Mouse (Mus musculus) testis, postnatal 10 days (tissue): Measurements from ENCODE around the gene Ddhd1.
A peak's percentile ranks its signal among the peaks of the same experiment; 100 is the strongest.

ENCODE experiments used
- DNase-seq: peaks from one replicate; pipeline ENCODE4 v3.0.0; 2021; ENCODE audit warnings: low spot score

Gene Ddhd1

GRCm38 (mm10) chr14:45644786-45645185 lies 13.2 kb downstream of the Ddhd1 start:
- DNase-seq = no peak

DNA sequence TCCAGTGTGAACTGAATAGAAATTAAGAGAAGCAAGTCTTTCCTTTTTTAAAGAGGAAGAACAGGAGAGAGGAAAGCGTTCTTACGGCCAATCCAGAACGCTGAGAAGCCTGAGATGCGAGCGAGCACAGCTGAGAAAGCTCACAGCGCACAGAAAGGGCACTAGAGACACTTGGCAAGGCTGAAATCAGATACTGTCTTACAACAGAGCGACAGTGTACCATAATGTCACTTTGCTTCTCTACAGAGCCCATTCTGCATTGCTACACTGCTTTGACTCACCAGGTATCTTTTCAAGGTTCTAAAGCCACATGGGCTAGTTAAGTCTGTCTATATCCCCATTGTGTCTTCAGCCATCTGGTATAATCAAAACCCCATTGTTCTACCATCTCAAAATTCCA lies 13.7 kb downstream of the Ddhd1 start:
- DNase-seq = no peak

GRCm38 (mm10) chr14:45643461-45643860 lies 14.5 kb downstream of the Ddhd1 start:
- DNase-seq = no peak

GRCm38 (mm10) chr14:45642795-45643194 lies 15.1 kb downstream of the Ddhd1 start:
- DNase-seq = no peak

DNA sequence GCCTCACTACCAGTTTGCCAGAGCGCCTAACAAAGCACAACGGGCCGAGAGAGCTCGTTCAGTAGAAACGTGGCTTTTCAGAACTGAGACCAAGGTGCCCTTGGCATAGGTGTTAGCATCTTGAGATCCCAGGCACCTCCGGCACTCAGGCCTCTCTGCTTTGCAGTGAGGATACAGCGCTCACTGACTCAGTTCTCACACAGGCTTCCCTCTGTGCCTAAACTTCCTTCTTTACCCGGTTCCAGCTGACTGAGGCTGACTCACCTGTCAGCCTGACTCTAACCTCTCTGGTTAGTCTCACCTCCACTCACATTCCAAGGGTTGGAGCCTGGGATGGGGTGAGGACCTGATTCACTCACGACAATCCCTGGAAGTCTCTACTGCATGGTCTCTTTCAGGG lies 15.7 kb downstream of the Ddhd1 start:
- no peak for DNase-seq

DNA sequence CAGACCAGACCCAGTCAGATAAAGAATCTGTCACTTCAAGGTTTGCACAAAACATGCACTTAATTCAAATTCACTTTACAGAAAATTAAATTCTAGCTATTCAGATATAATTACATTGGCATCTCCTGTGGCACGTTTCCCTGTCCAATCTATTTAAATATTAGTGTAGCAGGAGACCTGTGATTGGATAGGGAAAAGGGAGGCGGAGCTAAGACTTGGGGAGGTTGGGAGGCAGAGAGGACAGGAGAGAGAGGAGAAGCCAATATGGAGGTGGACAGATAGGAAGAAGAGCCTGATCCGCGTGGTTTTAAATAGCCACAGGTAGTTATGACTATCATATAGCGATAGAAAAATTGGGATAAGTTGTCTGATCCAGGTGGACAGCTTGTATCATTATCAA lies 19.2 kb downstream of the Ddhd1 start:
- DNase-seq = no peak

- no peak for DNase-seq
These were observed 22.4 kb downstream of the Ddhd1 start for GRCm38 (mm10) chr14:45635496-45635895.

DNA sequence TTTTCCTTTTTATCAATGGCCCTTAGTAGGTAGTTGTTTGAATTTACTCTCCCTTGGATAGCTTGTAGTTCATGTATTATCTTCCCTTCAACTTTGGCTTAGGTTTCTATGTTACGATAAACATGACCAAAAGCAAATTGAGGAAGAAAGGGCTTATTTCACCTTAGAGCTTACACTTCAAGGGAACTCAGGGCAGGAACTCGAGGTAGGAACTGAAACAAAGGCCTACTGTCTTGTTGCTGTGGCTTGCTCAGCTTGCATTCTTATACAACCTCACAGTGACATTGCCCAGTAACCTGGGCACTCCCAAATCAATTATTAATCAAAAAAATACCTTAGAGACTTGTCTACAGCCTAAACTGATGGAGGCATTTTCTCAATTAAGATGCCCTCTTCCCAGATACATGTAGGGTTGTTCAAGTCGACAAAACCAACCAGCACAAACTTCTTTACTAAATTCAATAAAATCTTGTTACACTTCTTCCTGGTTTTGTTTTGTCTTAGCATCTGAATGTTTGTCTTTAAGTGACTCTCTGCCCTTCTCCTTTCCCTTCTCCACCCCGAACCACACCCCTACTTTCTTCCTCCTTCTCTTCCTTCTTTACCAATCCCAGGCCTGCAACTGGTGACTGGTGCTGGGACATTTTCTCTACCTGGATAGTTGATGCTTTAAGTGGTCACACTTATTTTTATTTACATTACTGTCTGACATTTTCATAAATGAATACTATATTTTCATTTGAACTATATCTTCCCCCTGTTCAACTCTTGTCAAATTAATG lies 25.0 kb downstream of the Ddhd1 start:
- no peak for DNase-seq

DNA sequence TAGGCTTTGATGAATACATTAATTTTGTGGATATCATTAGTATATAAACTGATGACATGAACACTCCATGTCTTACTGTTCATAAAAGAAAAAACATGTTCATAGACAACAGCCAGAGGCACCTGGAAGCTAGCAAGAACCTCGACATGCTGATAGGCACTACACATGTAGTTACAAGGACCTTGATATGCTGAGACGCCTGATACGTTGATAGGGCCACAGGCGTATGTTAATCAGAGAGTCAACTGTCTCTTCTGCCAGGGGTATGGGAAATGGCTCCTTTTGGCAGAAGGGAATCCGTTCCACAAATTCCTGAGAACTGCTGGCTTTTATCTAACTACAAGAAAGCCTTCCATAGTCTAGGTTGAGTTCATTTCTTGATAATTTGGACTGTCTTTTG lies 27.4 kb downstream of the Ddhd1 start:
- DNase-seq = no peak

DNA sequence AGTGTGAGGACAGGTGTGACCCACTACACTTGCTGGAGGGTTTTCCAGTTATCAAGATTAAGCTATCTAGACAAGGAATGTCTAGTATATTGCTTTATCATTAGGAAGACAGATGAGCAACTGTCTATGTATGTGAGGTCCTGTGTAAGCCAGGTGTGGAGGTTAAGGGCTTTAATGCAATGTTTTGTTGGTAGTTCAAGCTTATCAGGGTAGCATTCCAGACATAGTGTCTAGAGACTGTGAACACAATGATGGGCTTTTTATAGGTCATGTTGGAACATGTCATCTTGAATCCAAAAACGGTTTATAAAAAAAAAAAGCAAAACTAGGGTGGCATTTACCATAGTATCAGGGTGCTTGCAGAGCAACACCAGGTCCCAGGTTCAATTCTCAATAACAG lies 28.0 kb downstream of the Ddhd1 start:
- no peak for DNase-seq

DNA sequence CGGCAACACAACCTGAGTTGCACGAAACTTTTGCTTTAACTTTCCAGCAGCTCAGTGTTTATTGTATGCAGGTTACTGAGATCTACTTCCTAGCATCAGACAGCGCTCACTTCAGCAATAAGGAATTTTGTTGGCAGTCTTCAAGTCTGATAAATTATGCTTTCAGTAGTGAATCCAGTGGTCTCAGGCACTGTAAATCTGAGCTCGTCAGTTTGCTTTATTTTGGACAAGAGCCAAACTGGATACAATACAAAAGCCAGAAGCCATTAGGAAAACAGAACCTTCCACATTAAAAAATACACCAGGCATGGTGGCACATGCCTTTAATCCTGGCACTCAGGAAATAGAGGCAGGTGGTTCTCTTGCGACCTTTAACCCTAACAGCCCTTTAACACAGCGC lies 39.6 kb downstream of the Ddhd1 start:
- no peak for DNase-seq

DNA sequence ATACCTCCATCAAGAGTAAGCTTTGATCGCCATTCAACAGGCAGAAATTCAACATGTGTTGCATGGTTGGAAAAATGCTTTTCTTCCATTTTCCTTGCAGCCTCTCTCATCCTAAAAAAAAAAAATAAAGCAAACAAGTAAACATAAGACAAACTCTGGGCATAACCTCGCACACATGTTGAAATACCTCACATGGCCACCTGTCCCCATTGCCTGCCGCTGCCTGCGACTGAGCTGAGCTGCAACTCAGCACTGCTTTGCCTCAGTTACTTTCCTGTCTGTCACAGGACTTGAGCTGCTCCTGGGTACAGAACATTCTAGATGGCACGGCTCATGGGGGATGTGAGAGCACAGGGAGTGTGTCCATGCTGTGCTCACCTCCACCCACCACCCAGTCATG lies 41.4 kb downstream of the Ddhd1 start:
- no peak for DNase-seq

- DNase-seq = no peak
These were observed 42.2 kb downstream of the Ddhd1 start for GRCm38 (mm10) chr14:45615776-45616175.

DNA sequence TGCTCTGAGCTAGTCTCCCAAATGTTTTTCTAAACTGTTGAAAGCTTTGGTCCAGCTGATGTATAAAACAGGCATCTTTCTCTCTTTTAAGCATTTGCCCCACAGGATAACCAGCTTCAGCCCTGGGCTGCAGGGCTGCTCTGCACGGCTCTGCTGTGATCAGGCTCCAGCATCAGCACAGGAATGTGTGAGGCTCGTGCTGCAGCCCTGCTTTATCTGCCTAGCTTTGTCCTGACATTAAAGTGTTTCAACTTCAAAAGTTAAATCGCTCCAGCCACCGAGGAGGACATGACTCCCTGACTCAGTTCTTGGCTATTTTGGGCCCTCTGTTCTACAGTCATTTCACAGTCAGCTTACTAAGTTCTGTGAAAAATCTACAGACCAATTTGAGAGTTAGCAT lies 43.1 kb downstream of the Ddhd1 start:
- DNase-seq = no peak

DNA sequence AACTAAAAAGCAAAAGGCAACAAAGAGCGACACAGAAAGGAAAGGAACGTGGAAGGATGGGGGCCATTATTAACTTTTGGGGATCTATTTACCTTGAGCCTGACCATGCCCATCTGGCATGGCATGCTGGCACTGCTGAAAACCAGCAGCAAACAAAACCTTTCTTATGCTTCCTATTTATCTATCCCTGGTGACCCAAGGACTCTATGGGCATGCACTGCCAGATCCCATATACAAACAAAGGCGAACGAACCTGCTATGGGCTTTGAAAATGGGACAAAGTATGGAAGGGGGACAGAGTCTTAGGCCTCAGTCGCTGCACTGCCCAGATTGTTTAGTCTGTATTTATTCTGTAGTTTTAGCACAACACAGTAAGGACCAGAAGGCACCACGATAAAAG lies 43.5 kb downstream of the Ddhd1 start:
- DNase-seq = no peak

DNA sequence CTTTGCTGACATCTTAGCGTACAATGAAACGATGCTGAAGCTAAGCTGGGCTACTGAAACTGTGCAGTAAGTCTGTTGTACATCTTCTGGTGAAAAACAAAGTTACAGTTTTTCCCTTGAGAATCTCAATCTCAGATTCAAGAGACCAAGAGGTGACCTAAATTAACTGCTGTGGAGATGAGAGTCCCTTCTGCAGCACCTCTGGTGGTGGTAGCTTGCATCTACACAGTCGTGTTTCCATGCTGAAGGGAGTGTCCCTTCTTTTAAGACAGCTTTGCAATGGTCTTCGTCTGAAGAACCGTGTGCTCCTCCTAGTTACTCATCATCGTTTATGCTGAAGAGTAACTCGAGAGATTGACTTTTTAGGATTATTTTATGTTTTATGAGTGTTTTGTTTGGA lies 46.3 kb downstream of the Ddhd1 start:
- DNase-seq = peak; percentile 31

GRCm38 (mm10) chr14:45602002-45602401 lies 55.9 kb downstream of the Ddhd1 start:
- DNase-seq = peak; percentile 3

GRCm38 (mm10) chr14:45600587-45600986 lies 57.4 kb downstream of the Ddhd1 start:
- DNase-seq = peak; percentile 60

DNA sequence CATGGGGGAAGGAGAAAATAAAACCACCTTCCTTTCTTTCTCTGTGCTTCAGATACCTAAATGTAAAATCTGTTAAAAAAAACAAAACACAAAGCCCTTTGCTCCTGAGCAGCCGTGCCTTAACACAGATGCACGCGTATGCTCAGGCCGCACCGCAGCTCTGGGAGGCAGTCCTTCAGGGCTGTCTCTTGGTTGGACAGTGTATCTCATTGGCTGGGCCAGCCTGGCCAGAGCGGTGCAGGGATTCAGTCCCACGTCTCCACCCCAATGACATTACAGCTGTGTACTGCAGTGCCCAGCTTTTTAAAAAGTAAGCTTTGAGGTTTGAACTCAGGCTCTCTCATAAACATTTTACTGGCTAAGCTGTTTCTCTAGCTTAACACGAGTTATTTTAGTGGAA lies 60.1 kb downstream of the Ddhd1 start:
- no peak for DNase-seq

- DNase-seq = no peak
These were observed 64.7 kb downstream of the Ddhd1 start for GRCm38 (mm10) chr14:45593261-45593660.

- no peak for DNase-seq
These were observed 69.5 kb downstream of the Ddhd1 start for GRCm38 (mm10) chr14:45588403-45588802.

DNA sequence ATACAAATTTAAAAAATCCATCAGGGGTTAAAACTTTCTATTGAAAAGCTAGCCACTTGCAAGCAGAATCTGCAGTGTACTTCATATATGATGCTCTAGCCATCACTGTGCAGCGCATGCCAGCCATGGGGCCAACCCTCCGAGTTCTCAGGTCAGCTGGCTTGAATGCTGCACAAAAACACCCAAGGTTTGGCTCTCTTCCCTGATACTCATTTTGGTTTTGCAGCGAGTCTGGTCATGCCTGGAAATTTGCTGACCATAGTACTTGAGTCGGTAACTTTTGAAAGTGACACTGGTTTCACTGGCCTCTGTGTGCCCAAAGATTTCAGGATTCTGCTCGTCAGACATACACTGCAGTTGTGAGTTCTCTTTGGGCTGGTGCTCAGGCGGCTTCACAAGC lies 70.4 kb downstream of the Ddhd1 start:
- DNase-seq = no peak

DNA sequence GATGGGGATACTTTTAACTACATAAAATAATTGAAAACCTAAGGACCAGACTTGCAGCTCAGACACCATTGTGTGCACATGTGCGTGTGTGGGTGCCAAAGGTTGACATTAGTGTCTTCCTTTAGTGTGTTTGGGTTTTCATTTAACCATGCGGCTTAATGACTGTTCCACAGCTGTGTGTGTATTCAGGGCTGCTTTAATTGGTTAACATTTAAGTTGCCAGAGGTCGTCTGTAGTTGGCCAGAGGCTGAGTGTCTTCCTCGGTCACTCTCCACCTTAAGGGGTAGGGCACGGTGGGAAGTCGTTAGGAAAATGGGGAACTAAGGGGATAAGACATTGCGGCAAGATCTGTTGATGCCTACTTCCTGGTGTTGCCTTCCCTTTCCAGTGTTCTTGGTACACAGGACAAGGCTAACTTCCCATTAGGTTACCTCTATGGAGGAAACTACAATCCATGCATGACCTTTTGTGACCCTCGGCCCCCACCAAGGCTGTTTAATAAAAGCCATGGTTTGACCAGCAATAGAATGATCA lies 74.4 kb downstream of the Ddhd1 start:
- no peak for DNase-seq
